Mouse (Mus musculus): ENCODE data around the gene Tmem178b.

Tmem178b gene

GRCm38 (mm10) chr6:40249939-40250338, 376.9 kb downstream of the Tmem178b start:
- DNase-seq (ENCODE audit: low read depth, low spot score) = no peak

GRCm38 (mm10) chr6:40263687-40264086, 390.6 kb downstream of the Tmem178b start:
- no peak for DNase-seq (ENCODE audit: low read depth, low spot score)

- DNase-seq (ENCODE audit: low read depth, low spot score) = no peak
These were observed 427.6 kb downstream of the Tmem178b start for GRCm38 (mm10) chr6:40300707-40301106.

- peak; percentile 69 for DNase-seq (ENCODE audit: low read depth, low spot score)
These were observed 430.3 kb downstream of the Tmem178b start for GRCm38 (mm10) chr6:40303379-40303778.

Data from brain, embryonic 18.5 days (tissue).